Mouse (Mus musculus): Measurements from ENCODE around the gene Cpox. TPM values are rescaled to one million over a fixed set of nuclear protein-coding genes. Genes with fewer than 3 reads are reported as not detected.

Gene Cpox
- polyA plus RNA-seq, 1 experiment from 2014 or later, result 22.0 TPM

- Histone ChIP-seq H3K9me3 (ENCODE audit: control insufficient read depth, low read length) (no peaks in the 10 kb centered on the region), H3K9ac (ENCODE audit: low read length) (no peak overlapping the region), H3K36me3 (ENCODE audit: control insufficient read depth, insufficient read depth, low read length) (no peaks in the 10 kb centered on the region), H3K4me2 (ENCODE audit: low read depth, low read length, severe bottlenecking) (no peak overlapping the region), H3K27ac (ENCODE audit: low read depth, low read length) (no peak overlapping the region), H3K4me1 (replicated peaks; ENCODE audit: control insufficient read depth, insufficient read depth, low read length) (no peaks in the 10 kb centered on the region), H3K27me3 (ENCODE audit: control insufficient read depth, insufficient read depth, low read length) (no peaks in the 10 kb centered on the region), H3K4me3 (ENCODE audit: low read depth, low read length) (no peak overlapping the region)
- no peak for DNase-seq (ENCODE audit: low spot score)
- WGBS, result 94% methylated on average over 4 of the region's 4 CpGs
- ATAC-seq (replicated peaks; ENCODE audit: low FRiP score), result no peak
Measured at GRCm38 (mm10) chr16:58707276-58707905, 37.3 kb downstream of the Cpox start.

GRCm38 (mm10) chr16:58708601-58709475 is 38.7 kb downstream of the Cpox start:
- H3K27ac ChIP-seq (ENCODE audit: low read depth, low read length), result no peak overlapping the region
- ATAC-seq (replicated peaks; ENCODE audit: low FRiP score), result no peak
- H3K4me1 ChIP-seq (replicated peaks; ENCODE audit: control insufficient read depth, insufficient read depth, low read length), result no peaks in the 10 kb centered on the region
- no peaks in the 10 kb centered on the region for H3K9me3 ChIP-seq (ENCODE audit: control insufficient read depth, low read length)
- 78% methylated on average over 3 of the region's 3 CpGs for WGBS
- no peak overlapping the region for H3K4me2 ChIP-seq (ENCODE audit: low read depth, low read length, severe bottlenecking)
- no peak overlapping the region for H3K4me3 ChIP-seq (ENCODE audit: low read depth, low read length)
- H3K36me3 ChIP-seq (ENCODE audit: control insufficient read depth, insufficient read depth, low read length), result no peaks in the 10 kb centered on the region
- no peaks in the 10 kb centered on the region for H3K27me3 ChIP-seq (ENCODE audit: control insufficient read depth, insufficient read depth, low read length)
- no peak for DNase-seq (ENCODE audit: low spot score)
- H3K9ac ChIP-seq (ENCODE audit: low read length), result no peak overlapping the region

- Histone ChIP-seq H3K4me3 (ENCODE audit: low read depth, low read length) (no peak overlapping the region), H3K36me3 (ENCODE audit: control insufficient read depth, insufficient read depth, low read length) (no peaks in the 10 kb centered on the region), H3K9me3 (ENCODE audit: control insufficient read depth, low read length) (no peaks in the 10 kb centered on the region), H3K27me3 (ENCODE audit: control insufficient read depth, insufficient read depth, low read length) (no peaks in the 10 kb centered on the region), H3K4me2 (ENCODE audit: low read depth, low read length, severe bottlenecking) (no peak overlapping the region), H3K9ac (ENCODE audit: low read length) (no peak overlapping the region), H3K27ac (ENCODE audit: low read depth, low read length) (no peak overlapping the region), H3K4me1 (replicated peaks; ENCODE audit: control insufficient read depth, insufficient read depth, low read length) (no peaks in the 10 kb centered on the region)
- 73% methylated on average over 4 of the region's 4 CpGs for WGBS
- no peak for ATAC-seq (replicated peaks; ENCODE audit: low FRiP score)
- no peak for DNase-seq (ENCODE audit: low spot score)
Measured at GRCm38 (mm10) chr16:58709536-58709935, 39.4 kb downstream of the Cpox start.

- Histone ChIP-seq H3K27ac (ENCODE audit: low read depth, low read length) (no peak overlapping the region), H3K4me2 (ENCODE audit: low read depth, low read length, severe bottlenecking) (no peak overlapping the region), H3K9ac (ENCODE audit: low read length) (no peak overlapping the region), H3K4me3 (ENCODE audit: low read depth, low read length) (no peak overlapping the region), H3K36me3 (ENCODE audit: control insufficient read depth, insufficient read depth, low read length) (no peaks in the 10 kb centered on the region), H3K9me3 (ENCODE audit: control insufficient read depth, low read length) (no peaks in the 10 kb centered on the region), H3K4me1 (replicated peaks; ENCODE audit: control insufficient read depth, insufficient read depth, low read length) (no peaks in the 10 kb centered on the region), H3K27me3 (ENCODE audit: control insufficient read depth, insufficient read depth, low read length) (no peaks in the 10 kb centered on the region)
- WGBS, result 80% methylated on average over 8 of the region's 8 CpGs
- DNase-seq (ENCODE audit: low spot score) (no peak), ATAC-seq (replicated peaks; ENCODE audit: low FRiP score) (no peak)
Measured at GRCm38 (mm10) chr16:58712221-58712620, 42.1 kb downstream of the Cpox start.

- 90% methylated on average over 1 of the region's 1 CpGs for WGBS
- no peaks in the 10 kb centered on the region for H3K36me3 ChIP-seq (ENCODE audit: control insufficient read depth, insufficient read depth, low read length)
- ATAC-seq (replicated peaks; ENCODE audit: low FRiP score), result no peak
- H3K27ac ChIP-seq (ENCODE audit: low read depth, low read length), result no peak overlapping the region
- H3K9me3 ChIP-seq (ENCODE audit: control insufficient read depth, low read length), result no peaks in the 10 kb centered on the region
- no peaks in the 10 kb centered on the region for H3K27me3 ChIP-seq (ENCODE audit: control insufficient read depth, insufficient read depth, low read length)
- no peak overlapping the region for H3K4me2 ChIP-seq (ENCODE audit: low read depth, low read length, severe bottlenecking)
- no peak overlapping the region for H3K9ac ChIP-seq (ENCODE audit: low read length)
- no peaks in the 10 kb centered on the region for H3K4me1 ChIP-seq (replicated peaks; ENCODE audit: control insufficient read depth, insufficient read depth, low read length)
- no peak for DNase-seq (ENCODE audit: low spot score)
- no peak overlapping the region for H3K4me3 ChIP-seq (ENCODE audit: low read depth, low read length)
Measured at GRCm38 (mm10) chr16:58713128-58713527, 43.0 kb downstream of the Cpox start.

GRCm38 (mm10) chr16:58715018-58715417 is 44.9 kb downstream of the Cpox start:
- Histone ChIP-seq H3K27me3 (ENCODE audit: control insufficient read depth, insufficient read depth, low read length) (no peaks in the 10 kb centered on the region), H3K4me1 (replicated peaks; ENCODE audit: control insufficient read depth, insufficient read depth, low read length) (no peaks in the 10 kb centered on the region), H3K4me2 (ENCODE audit: low read depth, low read length, severe bottlenecking) (no peak overlapping the region), H3K27ac (ENCODE audit: low read depth, low read length) (no peak overlapping the region), H3K9ac (ENCODE audit: low read length) (no peak overlapping the region), H3K36me3 (ENCODE audit: control insufficient read depth, insufficient read depth, low read length) (no peaks in the 10 kb centered on the region), H3K4me3 (ENCODE audit: low read depth, low read length) (no peak overlapping the region), H3K9me3 (ENCODE audit: control insufficient read depth, low read length) (no peaks in the 10 kb centered on the region)
- no peak for ATAC-seq (replicated peaks; ENCODE audit: low FRiP score)
- DNase-seq (ENCODE audit: low spot score), result no peak
- WGBS, result 79% methylated on average over 4 of the region's 4 CpGs

- Histone ChIP-seq H3K27ac (ENCODE audit: low read depth, low read length) (no peak within 1 kb of the TSS), H3K9me3 (ENCODE audit: control insufficient read depth, low read length) (no peaks in the 10 kb centered on the region), H3K9ac (ENCODE audit: low read length) (no peak within 1 kb of the TSS), H3K4me3 (ENCODE audit: low read depth, low read length) (no peak within 1 kb of the TSS), H3K4me2 (ENCODE audit: low read depth, low read length, severe bottlenecking) (no peak within 1 kb of the TSS), H3K36me3 (ENCODE audit: control insufficient read depth, insufficient read depth, low read length) (no peaks in the 10 kb centered on the region), H3K4me1 (replicated peaks; ENCODE audit: control insufficient read depth, insufficient read depth, low read length) (no peaks in the 10 kb centered on the region), H3K27me3 (ENCODE audit: control insufficient read depth, insufficient read depth, low read length) (no peaks in the 10 kb centered on the region)
- DNase-seq (ENCODE audit: low spot score) (no peak), ATAC-seq (replicated peaks; ENCODE audit: low FRiP score) (no peak)
- 93% methylated on average over 7 of the region's 7 CpGs for WGBS
Measured at GRCm38 (mm10) chr16:58718666-58719120, 48.6 kb downstream of the Cpox start, which contains the start of gene Gpr15. Gpr15 (minus strand) TSS chr16:58719070.

- 96% methylated on average over 2 of the region's 2 CpGs for WGBS
- Histone ChIP-seq H3K9me3 (ENCODE audit: control insufficient read depth, low read length) (no peaks in the 10 kb centered on the region), H3K27me3 (ENCODE audit: control insufficient read depth, insufficient read depth, low read length) (no peaks in the 10 kb centered on the region), H3K4me3 (ENCODE audit: low read depth, low read length) (no peak overlapping the region), H3K4me2 (ENCODE audit: low read depth, low read length, severe bottlenecking) (no peak overlapping the region), H3K27ac (ENCODE audit: low read depth, low read length) (no peak overlapping the region), H3K9ac (ENCODE audit: low read length) (no peak overlapping the region), H3K4me1 (replicated peaks; ENCODE audit: control insufficient read depth, insufficient read depth, low read length) (no peaks in the 10 kb centered on the region), H3K36me3 (ENCODE audit: control insufficient read depth, insufficient read depth, low read length) (no peaks in the 10 kb centered on the region)
- DNase-seq (ENCODE audit: low spot score) (no peak), ATAC-seq (replicated peaks; ENCODE audit: low FRiP score) (no peak)
Measured at GRCm38 (mm10) chr16:58722292-58722691, 52.2 kb downstream of the Cpox start.

Measured in forebrain, embryonic 11.5 days (tissue).